Mouse (Mus musculus) MEL-GATA-1-ER (cell line): ENCODE measurements around the gene Ace3.
A peak's percentile ranks its signal among the peaks of the same experiment; 100 is the strongest.

ENCODE experiments used
- DNase-seq: peaks from one replicate; pipeline ENCODE4 v3.0.0-alpha.2; 2012; ENCODE audit warnings: low read depth; ENCODE audit errors: extremely low read depth

Gene Ace3

GRCm38 (mm10) chr11:105994375-105994774 lies at the start of gene Ace3:
Gene Ace3 (plus strand): TSS chr11:105994675.
- no peak for DNase-seq

DNA sequence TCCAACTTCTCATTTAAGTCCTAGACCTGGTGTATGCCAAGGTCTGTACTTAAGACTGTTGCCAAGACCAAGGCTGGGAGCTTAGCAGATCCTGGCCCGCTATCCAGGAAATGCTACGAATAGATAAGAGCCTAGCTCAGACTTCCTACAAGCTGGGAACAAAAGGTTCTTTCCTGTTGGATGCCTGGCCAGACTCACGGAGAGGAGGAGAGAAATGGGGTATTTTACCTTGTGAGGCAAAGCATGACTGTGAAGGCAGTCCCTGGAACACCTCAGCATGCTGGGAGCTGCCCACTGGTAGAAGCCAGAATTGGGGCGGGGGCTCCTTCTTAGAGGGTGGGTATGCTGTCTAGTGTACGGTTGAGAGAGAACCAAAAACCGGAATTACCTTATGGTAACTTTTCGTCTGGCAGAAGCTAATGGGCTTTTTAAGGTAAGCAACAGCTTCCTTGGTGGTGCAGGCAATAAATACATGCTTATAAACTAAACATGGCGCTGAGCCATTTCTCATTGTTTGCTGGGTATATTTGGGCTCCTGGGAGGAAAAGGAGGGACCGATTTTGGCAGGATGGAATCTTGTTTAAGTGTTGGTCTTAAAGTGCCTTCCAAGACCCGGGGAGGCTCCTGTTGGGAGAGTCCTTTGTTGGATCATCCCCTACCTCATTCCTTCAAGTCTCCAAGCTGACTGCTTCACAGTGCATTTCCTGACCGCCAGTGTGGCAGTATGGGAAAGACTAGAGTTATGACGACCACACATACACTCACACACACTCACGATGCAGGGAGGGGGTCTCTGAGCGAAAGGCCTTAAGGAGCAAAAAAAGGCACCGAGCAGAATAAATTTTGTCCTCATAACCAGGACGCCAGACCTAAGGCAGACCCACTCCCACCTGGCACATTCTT lies 49.5 kb upstream of the Ace3 start:
- no peak for DNase-seq

DNA sequence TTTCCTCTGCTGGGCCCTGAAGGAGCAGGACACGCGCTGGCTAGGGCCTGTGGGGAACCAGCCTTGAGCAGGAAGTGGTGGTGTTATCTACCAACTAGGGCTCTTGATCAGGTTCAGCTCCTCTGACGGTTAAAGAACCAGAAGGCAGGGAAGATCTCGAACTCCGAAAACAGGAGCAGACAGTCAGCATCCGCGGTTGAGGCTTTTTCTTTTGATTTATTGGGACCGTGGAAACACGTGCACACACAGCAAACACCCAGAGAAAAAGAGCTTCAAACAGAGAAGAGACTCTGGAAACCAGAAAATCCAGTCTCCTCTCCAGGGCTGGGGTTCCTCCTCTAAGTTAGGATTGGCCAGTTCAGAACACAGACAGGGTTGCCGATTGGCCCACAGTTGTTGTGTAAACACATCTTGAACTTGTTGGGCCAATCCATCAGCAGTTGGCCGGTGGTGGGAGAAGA lies 47.8 kb upstream of the Ace3 start:
- DNase-seq: peak; percentile 86

DNA sequence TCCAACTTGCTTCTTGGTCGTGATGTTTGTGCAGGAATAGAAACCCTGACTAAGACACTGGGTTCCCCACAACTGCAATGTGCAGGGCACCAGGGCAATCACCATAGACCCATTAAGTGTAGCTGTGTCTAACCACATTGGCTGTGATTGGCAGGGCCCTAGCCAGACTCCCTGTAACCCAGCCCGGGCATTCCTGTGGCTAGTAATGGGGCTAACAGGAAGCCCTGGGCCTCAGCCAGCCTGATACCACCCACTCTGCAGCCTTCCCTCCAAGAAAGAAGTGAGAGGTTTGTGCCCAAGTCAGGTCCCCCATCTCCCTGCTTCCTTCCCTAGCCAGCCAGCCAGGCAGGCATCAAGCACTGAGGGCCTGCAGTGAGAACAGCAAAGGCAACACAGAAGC lies 46.2 kb upstream of the Ace3 start:
- DNase-seq: no peak

DNA sequence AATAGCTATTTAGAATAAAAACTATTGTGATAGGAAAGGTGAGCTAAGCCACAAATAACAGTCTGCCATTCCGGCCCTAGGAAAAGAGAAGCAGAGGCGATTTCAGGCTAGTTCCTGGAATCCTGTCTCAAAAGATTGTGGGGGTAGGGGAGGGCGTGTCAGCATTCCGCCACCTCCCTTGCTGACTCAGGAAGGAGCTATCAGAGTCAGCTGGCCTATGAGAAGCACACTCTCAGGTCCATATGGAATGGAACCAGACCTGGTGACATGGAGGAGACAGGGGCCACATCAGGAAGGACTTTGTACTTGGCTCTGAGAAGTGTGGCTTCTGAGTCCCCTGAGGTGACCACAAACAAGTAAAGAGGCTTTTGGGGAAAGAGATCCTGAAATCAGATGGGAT lies 44.0 kb upstream of the Ace3 start:
- DNase-seq: peak; percentile 6

DNA sequence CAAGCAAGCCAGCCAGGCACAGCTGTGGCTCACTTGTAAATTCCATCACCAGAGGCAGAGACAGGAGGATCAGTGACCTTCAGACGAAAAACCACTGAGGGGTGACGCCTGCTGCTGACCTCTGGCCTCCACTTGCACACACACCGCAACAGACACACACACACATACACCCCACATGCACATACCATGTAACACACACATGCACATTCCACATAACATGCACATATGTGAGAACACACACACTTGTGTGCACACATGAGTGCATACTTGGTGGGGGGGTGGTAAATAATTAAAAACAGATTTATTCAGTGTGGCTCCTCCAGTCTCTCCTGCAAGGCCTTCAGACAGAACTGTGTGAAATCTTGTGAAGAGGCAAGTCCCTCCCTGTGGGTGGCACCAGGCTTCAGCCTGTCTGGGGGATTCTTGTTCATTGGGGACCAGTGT lies 42.9 kb upstream of the Ace3 start:
- no peak for DNase-seq

DNA sequence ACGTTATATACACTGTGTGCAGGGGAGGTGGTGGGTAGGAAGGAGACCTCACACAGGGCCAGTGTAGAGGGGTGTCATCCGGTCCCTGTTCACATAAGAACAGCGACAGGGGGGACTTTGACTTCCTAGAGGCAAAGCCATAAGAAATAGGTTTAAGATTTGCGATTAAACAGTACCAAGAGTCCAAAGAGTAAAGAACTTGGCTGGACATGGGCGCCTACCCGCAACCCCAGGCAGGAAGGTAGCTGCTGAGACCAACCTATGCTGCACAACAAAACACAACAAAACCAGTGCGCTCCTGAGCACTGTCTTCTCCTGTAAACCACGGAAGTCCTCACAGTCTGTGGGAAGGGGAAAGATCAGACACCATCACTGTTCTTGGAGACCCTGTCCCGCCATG lies 42.4 kb upstream of the Ace3 start:
- no peak for DNase-seq

DNA sequence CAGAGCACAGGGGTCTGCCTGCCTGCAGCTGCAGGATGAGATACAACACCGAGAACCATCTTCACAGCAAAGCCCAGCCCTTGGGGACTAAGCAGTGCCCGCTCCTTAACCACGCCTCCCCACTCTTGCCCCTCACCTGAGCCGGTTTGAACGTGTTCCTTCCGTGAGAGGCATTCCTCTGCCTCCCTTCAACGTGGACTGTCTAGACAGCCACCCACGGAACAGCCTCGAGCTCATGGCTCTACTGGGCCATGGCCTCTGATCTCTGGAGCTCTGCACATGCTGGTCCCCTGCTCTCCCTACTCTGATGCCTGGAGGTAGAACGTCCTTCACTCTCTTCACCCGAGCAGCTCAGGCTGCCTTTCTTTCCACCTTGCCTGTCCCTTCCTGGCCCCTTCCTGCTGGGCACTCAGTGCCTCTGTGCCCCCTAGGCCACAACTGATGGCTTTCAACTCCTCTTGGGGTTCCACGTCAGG lies 41.5 kb upstream of the Ace3 start, which contains the start of gene Cyb561:
Gene Cyb561 (minus strand): TSS at position 426 of the 476 bp plus-strand sequence.
- no peak for DNase-seq

DNA sequence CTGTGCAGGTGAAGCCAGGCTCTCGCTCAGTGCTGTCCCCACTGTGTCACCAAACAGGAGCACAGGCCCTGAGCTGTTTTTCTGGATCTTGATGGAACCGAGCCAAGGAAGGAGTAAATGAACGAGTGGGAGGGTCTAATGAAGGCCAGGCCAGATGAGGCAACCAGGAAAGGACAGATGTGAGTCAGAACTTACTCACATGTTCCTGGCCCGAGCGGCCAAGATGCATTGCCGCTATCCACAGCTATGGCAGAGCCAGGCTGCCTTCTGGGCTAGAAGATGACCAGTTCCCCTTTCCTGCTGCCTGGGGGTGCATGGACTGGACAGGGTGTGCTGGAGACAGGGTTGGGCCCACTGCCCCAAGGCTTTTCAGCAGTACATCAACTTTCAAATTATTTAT lies 41.1 kb upstream of the Ace3 start:
- DNase-seq: no peak

GRCm38 (mm10) chr11:105955815-105956430 lies 38.6 kb upstream of the Ace3 start:
- DNase-seq: no peak

GRCm38 (mm10) chr11:105957501-105957900 lies 37.0 kb upstream of the Ace3 start:
- DNase-seq: no peak

GRCm38 (mm10) chr11:105958566-105958965 lies 35.9 kb upstream of the Ace3 start:
- no peak for DNase-seq

DNA sequence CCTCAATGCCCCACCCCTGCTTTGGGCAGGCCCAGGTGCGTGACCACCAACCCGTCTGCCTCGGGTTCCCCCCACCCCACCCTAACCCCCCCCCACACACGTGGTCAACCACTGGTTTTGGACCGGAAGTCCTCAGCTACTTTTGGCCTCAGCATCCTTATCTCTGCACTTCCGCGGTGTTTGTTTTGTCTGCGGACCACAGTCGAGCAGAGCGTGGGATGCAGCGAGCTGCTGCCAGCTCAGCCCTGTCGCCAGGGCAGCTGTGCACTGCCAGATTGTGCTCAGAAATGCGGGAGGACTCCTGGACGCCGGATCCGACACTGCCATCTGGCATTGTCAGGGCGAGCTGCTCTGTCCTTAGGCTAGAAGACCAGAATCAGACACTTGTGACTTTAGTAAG lies 35.1 kb upstream of the Ace3 start:
- no peak for DNase-seq

GRCm38 (mm10) chr11:105964691-105965090 lies 29.8 kb upstream of the Ace3 start:
- DNase-seq: no peak

GRCm38 (mm10) chr11:105966288-105966687 lies 28.2 kb upstream of the Ace3 start:
- DNase-seq: no peak

DNA sequence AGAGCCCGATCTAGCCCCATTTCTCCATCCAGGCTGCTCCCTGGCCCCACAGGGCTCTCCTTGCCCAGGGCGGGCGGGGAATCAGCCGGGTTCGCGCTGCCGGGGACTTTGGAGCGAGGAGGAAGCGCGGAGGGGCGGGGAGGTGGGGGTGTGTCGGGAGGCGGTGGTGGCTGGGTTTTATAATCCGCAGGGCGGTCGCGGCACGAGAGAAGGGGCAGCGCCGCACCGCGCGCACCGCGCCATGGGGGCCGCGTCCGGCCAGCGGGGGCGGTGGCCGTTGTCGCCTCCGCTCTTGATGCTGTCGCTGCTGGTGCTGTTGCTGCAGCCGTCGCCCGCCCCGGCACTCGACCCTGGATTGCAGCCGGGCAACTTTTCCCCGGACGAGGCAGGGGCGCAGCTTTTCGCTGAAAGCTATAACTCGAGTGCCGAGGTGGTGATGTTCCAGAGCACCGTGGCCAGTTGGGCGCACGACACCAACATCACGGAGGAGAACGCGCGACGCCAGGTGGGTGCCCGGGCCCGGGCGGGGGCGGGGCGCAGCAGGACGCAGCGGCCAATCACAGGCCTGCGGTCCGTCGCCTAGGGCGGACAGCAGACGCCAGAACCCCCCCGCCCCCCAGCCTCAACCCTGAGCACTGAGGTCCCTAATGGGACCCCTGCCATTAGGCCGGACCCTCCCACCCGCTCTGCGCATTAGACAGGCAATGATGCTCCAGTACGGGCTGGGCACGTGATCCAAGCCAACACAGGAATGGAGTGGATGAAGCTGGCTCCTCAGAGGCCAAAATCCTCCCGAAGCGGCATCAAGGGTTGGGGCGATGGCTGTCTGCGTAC lies 26.5 kb upstream of the Ace3 start, which contains the start of gene Ace:
Gene Ace (plus strand): TSS at position 205 of the 834 bp plus-strand sequence.
- no peak for DNase-seq

GRCm38 (mm10) chr11:105968948-105969347 lies 25.5 kb upstream of the Ace3 start:
- DNase-seq: no peak

DNA sequence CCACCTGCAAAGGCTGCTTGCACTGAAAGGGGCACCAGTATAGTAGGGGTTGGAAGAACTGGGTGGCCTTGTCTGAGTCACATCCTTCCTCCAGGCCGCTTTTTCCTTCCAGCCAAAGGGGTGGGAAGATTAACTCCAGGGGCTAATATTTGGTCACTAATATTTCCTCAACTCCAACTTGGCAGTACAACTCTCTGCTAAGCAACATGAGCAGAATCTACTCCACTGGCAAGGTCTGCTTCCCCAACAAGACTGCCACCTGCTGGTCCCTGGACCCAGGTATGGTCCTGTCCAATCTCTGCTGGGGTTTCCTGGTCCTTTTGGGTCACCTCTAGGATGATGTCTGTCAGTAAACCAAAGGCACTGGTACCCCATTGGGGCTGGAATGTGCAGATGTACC lies 25.0 kb upstream of the Ace3 start:
- no peak for DNase-seq

- DNase-seq: no peak
Observed at GRCm38 (mm10) chr11:105974593-105974992, 19.9 kb upstream of the Ace3 start.

DNA sequence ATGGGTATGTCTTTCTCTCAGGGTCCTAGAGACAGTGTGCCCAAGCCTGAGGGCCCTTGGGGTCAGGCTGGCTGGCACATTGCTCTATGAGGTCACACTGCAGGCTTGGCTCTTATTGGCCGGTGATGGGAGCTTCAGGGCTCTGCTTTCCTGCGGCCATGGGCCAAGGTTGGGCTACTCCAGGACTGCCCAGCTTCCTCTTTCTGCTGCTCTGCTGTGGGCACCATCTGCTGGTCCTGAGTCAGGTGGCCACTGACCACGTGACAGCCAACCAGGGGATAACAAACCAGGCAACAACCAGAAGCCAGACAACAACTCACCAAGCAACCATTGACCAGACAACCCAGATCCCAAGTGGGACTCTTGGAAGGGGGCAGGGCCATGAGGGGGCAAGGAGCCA lies 19.4 kb upstream of the Ace3 start:
- no peak for DNase-seq

DNA sequence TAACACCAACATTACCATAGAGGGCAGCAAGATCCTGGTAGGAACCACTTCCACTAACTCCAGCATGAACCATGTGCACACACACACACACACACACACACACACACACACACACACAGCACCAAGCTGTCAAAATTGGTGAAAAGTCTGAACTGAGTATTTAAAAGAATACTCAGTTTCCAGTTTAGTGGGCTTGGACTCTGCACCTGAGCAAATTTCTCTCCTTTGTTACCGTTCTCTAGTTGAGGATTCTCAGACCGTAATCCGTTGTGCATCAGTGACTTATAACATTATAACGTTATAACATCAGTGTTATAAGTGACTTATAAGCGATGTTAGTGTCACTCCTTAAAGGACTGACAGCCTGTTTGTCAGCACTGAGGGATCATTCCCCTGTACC lies 18.8 kb upstream of the Ace3 start:
- no peak for DNase-seq
